Mouse (Mus musculus) neural tube, embryonic 14.5 days (tissue): Measurements from ENCODE around the gene Epo. TPM values are rescaled to one million over a fixed set of nuclear protein-coding genes. Genes with fewer than 3 reads are reported as not detected.

Experiments used
- ATAC-seq: fragments of 200-750 bp; cut with Nextera tagmentation; 2 replicates; pipeline ENCODE4 v1.8.0; 2017; ENCODE audit warnings: low read depth, mild to moderate bottlenecking, moderate TSS enrichment, moderate library complexity
- H3K27ac ChIP-seq: fragments of 300-500 bp; sonication (generic); 2 replicates; pipeline ENCODE4 v1.5.1; 2014; ENCODE audit warnings: low read depth, mild to moderate bottlenecking, control low read depth, low read length, moderate library complexity, mixed read lengths
- H3K27me3 ChIP-seq: fragments of 300-500 bp; sonication (generic); 2 replicates; pipeline ENCODE4 v1.6.1; 2014; ENCODE audit warnings: low read length; ENCODE audit not compliant: control insufficient read depth, insufficient read depth
- H3K36me3 ChIP-seq: fragments of 300-500 bp; sonication (generic); 2 replicates; pipeline ENCODE4 v1.6.1; 2014; ENCODE audit warnings: low read length, mixed read lengths; ENCODE audit not compliant: control insufficient read depth, insufficient read depth
- H3K4me1 ChIP-seq: fragments of 300-500 bp; sonication (generic); 2 replicates; pipeline ENCODE4 v1.6.1; 2014; ENCODE audit warnings: low read length; ENCODE audit not compliant: control insufficient read depth, insufficient read depth
- H3K4me2 ChIP-seq: fragments of 300-500 bp; sonication (generic); 2 replicates; pipeline ENCODE4 v1.6.1; 2014; ENCODE audit warnings: mild to moderate bottlenecking, low read depth, low read length, control low read depth
- H3K4me3 ChIP-seq: fragments of 300-500 bp; sonication (generic); 2 replicates; pipeline ENCODE4 v1.5.1; 2014; ENCODE audit warnings: low read depth, low read length, control low read depth, mixed read lengths
- H3K9ac ChIP-seq: fragments of 300-500 bp; sonication (generic); replicated peaks from 2 replicates; pipeline ENCODE4 v1.6.1; 2014; ENCODE audit warnings: low read depth, mild to moderate bottlenecking, control low read depth, low read length, mixed read lengths
- H3K9me3 ChIP-seq: fragments of 300-500 bp; sonication (generic); 2 replicates; pipeline ENCODE4 v1.6.1; 2016; ENCODE audit warnings: low read length; ENCODE audit not compliant: control insufficient read depth
- WGBS: fragments of 180-500 bp; shearing (Covaris S2); extraction: QIAGEN DNeasy Blood & Tissue Kit; methylation state at CpG from one replicate; pipeline ENCODE4 v1.1.7; 2014; 5-methylcytosine and 5-hydroxymethylcytosine counted together
- polyA plus RNA-seq: library from polyadenylated mRNA; unstranded; fragments of >200 nt; fragmentation: Nextera tagmentation; extraction: Ambion mirVana; gene quantifications from 2 replicates; pipeline ENCODE4 v1.2.1, GENCODE M21; 2014

The Epo gene
- polyA plus RNA-seq, 1 experiment from 2014 or later, result not detected

- Histone ChIP-seq H3K9me3 (no peaks in the 10 kb centered on the region), H3K27me3 (no peaks in the 10 kb centered on the region), H3K4me1 (peaks cover 6% of the 10 kb centered on the region; the same call in 1 of the 2 replicates), H3K36me3 (no peaks in the 10 kb centered on the region), H3K4me2 (peak overlapping the region; percentile 57), H3K4me3 (peak overlapping the region; percentile 53), H3K9ac (peak overlapping the region; percentile 69), H3K27ac (peak overlapping the region; percentile 93)
- WGBS, result 0% methylated on average over 25 of the region's 30 CpGs
- peak; percentile 83 for ATAC-seq
Measured at GRCm38 (mm10) chr5:137502667-137503110, 30.4 kb downstream of the Epo start.

GRCm38 (mm10) chr5:137501709-137502666, 31.1 kb downstream of the Epo start, which contains the start of gene Pop7:
Gene Pop7 (minus strand): TSS chr5:137502518.
- Histone ChIP-seq H3K4me1 (peaks cover 6% of the 10 kb centered on the region; the same call in 1 of the 2 replicates), H3K9ac (peak within 1 kb of the TSS; percentile 69), H3K4me3 (peak within 1 kb of the TSS; percentile 53), H3K36me3 (no peaks in the 10 kb centered on the region), H3K4me2 (peak within 1 kb of the TSS; percentile 73), H3K9me3 (no peaks in the 10 kb centered on the region), H3K27me3 (no peaks in the 10 kb centered on the region), H3K27ac (peak within 1 kb of the TSS; percentile 93)
- 2% methylated on average over 64 of the region's 64 CpGs for WGBS
- peak; percentile 96 for ATAC-seq

DNA sequence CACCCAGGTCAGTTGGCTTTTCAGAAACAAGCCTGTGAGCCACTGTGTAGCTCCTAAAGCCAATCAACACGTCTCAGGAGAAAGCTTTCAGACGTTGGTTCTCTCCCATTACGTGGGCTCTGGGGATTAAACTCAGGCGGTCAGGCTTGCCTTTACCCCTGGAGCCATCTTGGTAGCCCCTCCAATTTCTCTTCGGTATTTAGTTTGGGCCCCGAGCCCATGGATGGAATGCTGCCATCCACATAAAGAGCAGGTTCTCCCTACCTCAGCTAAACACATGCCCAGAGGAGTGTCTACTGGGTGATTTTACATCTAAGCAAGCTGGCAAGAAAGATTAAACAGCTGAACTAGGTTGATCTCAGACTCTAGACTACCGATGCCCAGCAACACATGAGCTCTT, 32.9 kb downstream of the Epo start:
- Histone ChIP-seq H3K9me3 (no peaks in the 10 kb centered on the region), H3K4me1 (peaks cover 6% of the 10 kb centered on the region; the same call in 1 of the 2 replicates), H3K4me3 (no peak overlapping the region), H3K36me3 (no peaks in the 10 kb centered on the region), H3K27me3 (no peaks in the 10 kb centered on the region), H3K9ac (no peak overlapping the region), H3K4me2 (no peak overlapping the region), H3K27ac (no peak overlapping the region)
- ATAC-seq, result no peak
- WGBS, result 92% methylated on average over 7 of the region's 7 CpGs

GRCm38 (mm10) chr5:137493831-137494230, 39.2 kb downstream of the Epo start:
- Histone ChIP-seq H3K4me2 (no peak overlapping the region), H3K27me3 (no peaks in the 10 kb centered on the region), H3K36me3 (no peaks in the 10 kb centered on the region), H3K9ac (0 out of 2 replicates have a peak overlapping the region, but pooled peaks have one; percentile 8), H3K27ac (no peak overlapping the region), H3K4me3 (no peak overlapping the region), H3K9me3 (no peaks in the 10 kb centered on the region), H3K4me1 (no peaks in the 10 kb centered on the region)
- 75% methylated on average over 13 of the region's 13 CpGs for WGBS
- ATAC-seq, result no peak

DNA sequence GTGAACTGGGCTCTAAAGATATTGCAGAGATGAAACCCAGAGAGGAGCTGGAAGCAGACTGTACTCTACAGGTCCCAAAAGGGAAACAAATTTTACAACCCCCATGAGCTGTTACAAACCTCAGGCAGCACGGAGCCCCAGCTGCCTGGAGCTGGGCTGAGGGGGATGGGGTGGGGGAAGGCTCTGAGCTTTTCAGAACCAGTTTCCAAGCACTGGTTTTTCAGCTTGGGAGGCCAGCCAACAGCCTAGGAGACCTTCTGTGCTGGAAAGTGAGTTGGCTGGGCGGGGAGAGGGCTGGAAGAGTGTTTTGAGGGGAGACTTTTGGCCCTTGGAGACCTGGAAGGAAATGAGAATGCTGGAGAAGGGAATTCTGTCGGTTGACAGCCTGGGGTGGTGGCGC, 41.5 kb downstream of the Epo start:
- no peak for ATAC-seq
- Histone ChIP-seq H3K4me3 (no peak overlapping the region), H3K9ac (no peak overlapping the region), H3K4me2 (no peak overlapping the region), H3K9me3 (no peaks in the 10 kb centered on the region), H3K36me3 (no peaks in the 10 kb centered on the region), H3K4me1 (no peaks in the 10 kb centered on the region), H3K27ac (no peak overlapping the region), H3K27me3 (no peaks in the 10 kb centered on the region)
- WGBS, result 58% methylated on average over 4 of the region's 4 CpGs

DNA sequence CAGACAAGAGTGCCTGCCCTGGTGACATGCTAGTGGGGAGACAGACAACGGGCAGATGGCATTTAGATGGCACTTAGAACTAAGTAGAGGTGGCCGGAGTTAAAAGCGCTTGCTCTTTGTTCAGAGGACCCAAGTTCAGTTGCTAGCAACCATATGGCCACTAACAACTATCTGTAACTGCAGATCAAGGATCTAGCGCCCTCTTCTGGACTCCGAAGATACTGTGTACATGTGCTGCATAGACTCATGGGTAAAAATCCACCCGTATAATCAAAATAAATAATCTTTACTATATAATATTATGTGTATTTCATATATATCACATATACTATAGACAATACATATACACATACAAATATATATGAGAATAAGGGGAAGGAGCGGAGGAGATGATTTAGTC, 45.4 kb downstream of the Epo start:
- no peak overlapping the region for H3K27ac ChIP-seq
- 90% methylated on average over 7 of the region's 7 CpGs for WGBS
- no peaks in the 10 kb centered on the region for H3K9me3 ChIP-seq
- ATAC-seq, result no peak
- H3K4me3 ChIP-seq, result no peak overlapping the region
- no peaks in the 10 kb centered on the region for H3K27me3 ChIP-seq
- H3K36me3 ChIP-seq, result no peaks in the 10 kb centered on the region
- no peak overlapping the region for H3K4me2 ChIP-seq
- no peaks in the 10 kb centered on the region for H3K4me1 ChIP-seq
- no peak overlapping the region for H3K9ac ChIP-seq

DNA sequence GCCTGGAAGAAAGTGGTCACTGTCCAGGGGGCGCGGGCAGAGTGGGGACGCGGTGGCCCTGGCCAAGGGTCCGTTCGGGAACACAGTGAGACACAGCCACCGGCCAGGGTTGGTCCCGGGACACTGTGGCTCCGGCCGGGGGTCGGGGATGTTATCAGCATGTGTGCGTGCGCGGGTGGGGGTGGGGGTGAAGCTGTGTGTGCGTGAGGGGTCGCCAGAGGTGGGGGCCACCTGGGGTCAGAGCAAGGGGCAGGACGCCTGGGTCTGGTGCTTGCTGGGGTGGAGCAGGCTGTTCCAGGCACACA, 47.2 kb downstream of the Epo start:
- H3K9ac ChIP-seq, result no peak overlapping the region; the same call in 1 of the 2 replicates
- no peak overlapping the region for H3K4me3 ChIP-seq
- no peak overlapping the region for H3K27ac ChIP-seq
- WGBS, result under 1% methylated on average over 16 of the region's 17 CpGs
- ATAC-seq, result no peak
- no peaks in the 10 kb centered on the region for H3K36me3 ChIP-seq
- H3K4me1 ChIP-seq, result no peaks in the 10 kb centered on the region
- no peaks in the 10 kb centered on the region for H3K27me3 ChIP-seq
- peak overlapping the region; percentile 33 for H3K4me2 ChIP-seq
- no peaks in the 10 kb centered on the region for H3K9me3 ChIP-seq

DNA sequence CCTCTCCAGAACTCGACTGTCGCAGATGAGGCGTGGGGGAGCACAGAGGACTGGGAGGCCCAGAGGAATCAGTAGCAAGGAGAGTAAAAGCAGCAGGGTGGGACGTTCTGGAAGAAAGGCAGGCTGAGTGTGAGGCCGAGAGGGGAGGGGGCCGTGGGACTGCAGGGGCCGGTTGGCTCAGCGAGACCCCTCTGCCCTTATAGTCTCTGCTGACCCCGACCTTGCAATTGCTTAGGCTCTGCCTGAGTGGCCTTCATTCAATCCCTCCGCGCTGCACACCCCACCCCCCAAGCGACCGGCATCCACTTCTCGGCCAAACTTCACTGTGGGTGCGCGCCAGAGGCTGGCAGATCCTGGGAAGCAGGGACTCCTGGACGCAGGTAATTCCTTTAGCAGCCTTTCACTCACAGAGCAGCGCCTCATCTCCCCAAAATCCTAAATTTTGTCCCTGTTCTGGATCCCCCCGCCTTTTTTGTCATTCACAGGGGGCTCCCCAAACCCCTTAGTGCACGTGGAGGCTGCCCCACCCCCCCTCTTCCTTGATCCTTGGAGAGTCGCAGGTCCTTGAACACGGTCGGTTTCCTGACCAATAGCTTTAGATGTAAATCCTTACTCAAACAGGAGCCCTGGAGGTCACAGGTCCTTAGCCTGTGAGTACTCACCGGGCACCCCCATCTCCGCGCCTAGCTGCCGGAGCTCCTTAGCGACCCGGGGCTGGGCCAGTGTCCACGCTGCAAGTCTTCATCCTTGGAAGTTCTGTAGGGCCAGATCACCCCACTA, 47.8 kb downstream of the Epo start:
- no peaks in the 10 kb centered on the region for H3K27me3 ChIP-seq
- no peak overlapping the region for H3K27ac ChIP-seq
- no peaks in the 10 kb centered on the region for H3K4me1 ChIP-seq
- H3K4me3 ChIP-seq, result no peak overlapping the region
- ATAC-seq, result no peak
- H3K9me3 ChIP-seq, result no peaks in the 10 kb centered on the region
- H3K9ac ChIP-seq, result no peak overlapping the region; the same call in 1 of the 2 replicates
- peak overlapping the region; percentile 33 for H3K4me2 ChIP-seq
- no peaks in the 10 kb centered on the region for H3K36me3 ChIP-seq
- WGBS, result 5% methylated on average over 30 of the region's 30 CpGs

DNA sequence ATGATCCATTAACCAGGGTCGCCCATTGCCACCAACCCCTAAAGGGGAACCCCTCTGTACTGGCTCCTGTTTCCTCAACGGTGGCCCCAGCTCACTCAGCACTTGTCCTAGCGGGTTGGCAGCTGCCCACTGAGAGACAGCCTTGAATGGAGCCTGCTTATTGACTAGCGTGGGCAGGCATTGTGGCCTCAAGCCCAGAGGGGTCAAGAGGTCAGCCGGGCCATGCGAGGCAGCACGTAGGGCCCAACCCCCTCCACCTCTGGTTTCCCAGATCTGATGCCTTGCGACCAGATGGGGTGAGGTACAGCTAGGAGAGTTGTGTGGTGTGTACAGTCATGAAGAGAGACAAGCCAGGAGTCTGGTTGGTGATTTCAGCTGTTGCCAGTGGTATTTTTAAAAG, 51.1 kb downstream of the Epo start:
- 12% methylated on average over 8 of the region's 8 CpGs for WGBS
- H3K9ac ChIP-seq, result no peak overlapping the region
- H3K4me1 ChIP-seq, result no peaks in the 10 kb centered on the region
- no peak for ATAC-seq
- no peak overlapping the region for H3K4me2 ChIP-seq
- H3K9me3 ChIP-seq, result no peaks in the 10 kb centered on the region
- no peaks in the 10 kb centered on the region for H3K36me3 ChIP-seq
- H3K4me3 ChIP-seq, result no peak overlapping the region
- H3K27me3 ChIP-seq, result no peaks in the 10 kb centered on the region
- no peak overlapping the region for H3K27ac ChIP-seq
